Mouse (Mus musculus): ENCODE results near the gene Cebpb. TPM values are rescaled to one million over a fixed set of nuclear protein-coding genes. Genes with fewer than 3 reads are reported as not detected.

Cebpb gene
- polyA plus RNA-seq, 1 experiment: 109 TPM

- TF ChIP-seq CTCF (IDR thresholded peaks at IDR 0.05; ENCODE audit: low read depth, low read length) (no peak; the same call in 1 of the 2 replicates), POLR2A (IDR thresholded peaks at IDR 0.05; ENCODE audit: borderline replicate concordance, low read depth, low read length) (no peak)
- no peak overlapping the region for H3K27ac ChIP-seq (ENCODE audit: insufficient read depth, low read depth, low read length)
- no peak overlapping the region for H3K4me3 ChIP-seq (ENCODE audit: insufficient read depth, low read length)
- no peaks in the 10 kb centered on the region for H3K4me1 ChIP-seq (ENCODE audit: control insufficient read depth, insufficient read depth, low read length)
Observed at GRCm38 (mm10) chr2:167680657-167681056, 8.1 kb upstream of the Cebpb start.

GRCm38 (mm10) chr2:167683721-167684120, 5.0 kb upstream of the Cebpb start:
- H3K4me1 ChIP-seq (ENCODE audit: control insufficient read depth, insufficient read depth, low read length): peaks cover 19% of the 10 kb centered on the region
- no peak overlapping the region for H3K27ac ChIP-seq (ENCODE audit: insufficient read depth, low read depth, low read length)
- TF ChIP-seq CTCF (IDR thresholded peaks at IDR 0.05; ENCODE audit: low read depth, low read length) (no peak), POLR2A (IDR thresholded peaks at IDR 0.05; ENCODE audit: borderline replicate concordance, low read depth, low read length) (no peak)
- no peak overlapping the region for H3K4me3 ChIP-seq (ENCODE audit: insufficient read depth, low read length)

GRCm38 (mm10) chr2:167685137-167685536, 3.6 kb upstream of the Cebpb start:
- peaks cover 19% of the 10 kb centered on the region for H3K4me1 ChIP-seq (ENCODE audit: control insufficient read depth, insufficient read depth, low read length)
- H3K4me3 ChIP-seq (ENCODE audit: insufficient read depth, low read length): no peak overlapping the region
- H3K27ac ChIP-seq (ENCODE audit: insufficient read depth, low read depth, low read length): no peak overlapping the region
- TF ChIP-seq CTCF (IDR thresholded peaks at IDR 0.05; ENCODE audit: low read depth, low read length): peak; percentile 92
- no peak for TF ChIP-seq POLR2A (IDR thresholded peaks at IDR 0.05; ENCODE audit: borderline replicate concordance, low read depth, low read length)

- Histone ChIP-seq H3K27ac (ENCODE audit: insufficient read depth, low read depth, low read length) (no peak overlapping the region), H3K4me3 (ENCODE audit: insufficient read depth, low read length) (no peak overlapping the region), H3K4me1 (ENCODE audit: control insufficient read depth, insufficient read depth, low read length) (peaks cover 19% of the 10 kb centered on the region)
- TF ChIP-seq CTCF (IDR thresholded peaks at IDR 0.05; ENCODE audit: low read depth, low read length): no peak
- TF ChIP-seq POLR2A (IDR thresholded peaks at IDR 0.05; ENCODE audit: borderline replicate concordance, low read depth, low read length): no peak
Observed at GRCm38 (mm10) chr2:167685865-167686264, 2.9 kb upstream of the Cebpb start.

GRCm38 (mm10) chr2:167686382-167687249, 2.1 kb upstream of the Cebpb start:
- Histone ChIP-seq H3K4me1 (ENCODE audit: control insufficient read depth, insufficient read depth, low read length) (peaks cover 19% of the 10 kb centered on the region), H3K27ac (ENCODE audit: insufficient read depth, low read depth, low read length) (no peak overlapping the region), H3K4me3 (ENCODE audit: insufficient read depth, low read length) (no peak overlapping the region)
- TF ChIP-seq POLR2A (IDR thresholded peaks at IDR 0.05; ENCODE audit: borderline replicate concordance, low read depth, low read length): no peak
- no peak for TF ChIP-seq CTCF (IDR thresholded peaks at IDR 0.05; ENCODE audit: low read depth, low read length)

GRCm38 (mm10) chr2:167687250-167687586, 1.5 kb upstream of the Cebpb start:
- H3K4me3 ChIP-seq (ENCODE audit: insufficient read depth, low read length): no peak overlapping the region
- peaks cover 22% of the 10 kb centered on the region for H3K4me1 ChIP-seq (ENCODE audit: control insufficient read depth, insufficient read depth, low read length)
- no peak overlapping the region for H3K27ac ChIP-seq (ENCODE audit: insufficient read depth, low read depth, low read length)
- TF ChIP-seq POLR2A (IDR thresholded peaks at IDR 0.05; ENCODE audit: borderline replicate concordance, low read depth, low read length) (no peak), CTCF (IDR thresholded peaks at IDR 0.05; ENCODE audit: low read depth, low read length) (no peak)

- Histone ChIP-seq H3K27ac (ENCODE audit: insufficient read depth, low read depth, low read length) (no peak overlapping the region), H3K4me1 (ENCODE audit: control insufficient read depth, insufficient read depth, low read length) (peaks cover 23% of the 10 kb centered on the region), H3K4me3 (ENCODE audit: insufficient read depth, low read length) (no peak overlapping the region)
- no peak for TF ChIP-seq POLR2A (IDR thresholded peaks at IDR 0.05; ENCODE audit: borderline replicate concordance, low read depth, low read length)
Observed at GRCm38 (mm10) chr2:167687651-167688101, 1.0 kb upstream of the Cebpb start.

GRCm38 (mm10) chr2:167688126-167688497, 603 bp upstream of the Cebpb start:
- no peak overlapping the region for H3K27ac ChIP-seq (ENCODE audit: insufficient read depth, low read depth, low read length)
- peaks cover 23% of the 10 kb centered on the region for H3K4me1 ChIP-seq (ENCODE audit: control insufficient read depth, insufficient read depth, low read length)
- H3K4me3 ChIP-seq (ENCODE audit: insufficient read depth, low read length): peak overlapping the region; percentile 96; the same call in 1 of the 2 replicates
- TF ChIP-seq POLR2A (IDR thresholded peaks at IDR 0.05; ENCODE audit: borderline replicate concordance, low read depth, low read length) (no peak), CTCF (IDR thresholded peaks at IDR 0.05; ENCODE audit: low read depth, low read length) (no peak)

- Histone ChIP-seq H3K4me1 (ENCODE audit: control insufficient read depth, insufficient read depth, low read length) (peaks cover 23% of the 10 kb centered on the region), H3K4me3 (ENCODE audit: insufficient read depth, low read length) (peak within 1 kb of the TSS; percentile 96), H3K27ac (ENCODE audit: insufficient read depth, low read depth, low read length) (peak within 1 kb of the TSS; percentile 95)
- TF ChIP-seq CTCF (IDR thresholded peaks at IDR 0.05; ENCODE audit: low read depth, low read length): no peak
- no peak for TF ChIP-seq POLR2A (IDR thresholded peaks at IDR 0.05; ENCODE audit: borderline replicate concordance, low read depth, low read length)
Observed at GRCm38 (mm10) chr2:167689501-167690218, 945 bp downstream of the Cebpb start, which contains the start of gene Tmem189. Gene Tmem189, minus strand, starts transcription at chr2:167689822.
